Mouse (Mus musculus) forebrain, embryonic 13.5 days (tissue): ENCODE data around the gene Arhgef10l. TPM values are rescaled to one million over a fixed set of nuclear protein-coding genes. Genes with fewer than 3 reads are reported as not detected.

ENCODE experiments used
- ATAC-seq: fragments of 200-750 bp; cut with Nextera tagmentation; 2 replicates; pipeline ENCODE4 v1.8.0; 2017
- H3K27ac ChIP-seq: fragments of 300-500 bp; sonication (generic); 2 replicates; pipeline ENCODE4 v1.5.1; 2015; ENCODE audit warnings: inconsistent platforms, mild to moderate bottlenecking, moderate library complexity
- H3K27me3 ChIP-seq: fragments of 300-500 bp; sonication (generic); 2 replicates; pipeline ENCODE4 v1.6.1; 2015; ENCODE audit warnings: mild to moderate bottlenecking, inconsistent platforms
- H3K36me3 ChIP-seq: fragments of 300-500 bp; sonication (generic); 2 replicates; pipeline ENCODE4 v1.6.1; 2015; ENCODE audit warnings: mild to moderate bottlenecking, inconsistent platforms; ENCODE audit not compliant: poor library complexity, severe bottlenecking
- H3K4me1 ChIP-seq: fragments of 300-500 bp; sonication (generic); 2 replicates; pipeline ENCODE4 v1.6.1; 2015; ENCODE audit warnings: inconsistent platforms
- H3K4me2 ChIP-seq: fragments of 300-500 bp; sonication (generic); 2 replicates; pipeline ENCODE4 v1.6.1; 2015; ENCODE audit warnings: inconsistent platforms, mild to moderate bottlenecking, moderate library complexity
- H3K4me3 ChIP-seq: fragments of 300-500 bp; sonication (generic); 2 replicates; pipeline ENCODE4 v1.5.1; 2015; ENCODE audit warnings: mild to moderate bottlenecking, inconsistent platforms
- H3K9ac ChIP-seq: fragments of 300-500 bp; sonication (generic); 2 replicates; pipeline ENCODE4 v1.6.1; 2015; ENCODE audit warnings: mild to moderate bottlenecking, inconsistent platforms
- H3K9me3 ChIP-seq: fragments of 300-500 bp; sonication (generic); replicated peaks from 2 replicates; pipeline ENCODE4 v1.6.1; 2016; ENCODE audit warnings: inconsistent platforms
- WGBS: fragments of 180-500 bp; shearing (Covaris S2); methylation state at CpG from one replicate; pipeline ENCODE4 v1.1.7; 2015; 5-methylcytosine and 5-hydroxymethylcytosine counted together
- polyA plus RNA-seq: library from polyadenylated mRNA; unstranded; fragments of >200 nt; fragmentation: Nextera tagmentation; extraction: Ambion mirVana; gene quantifications from 2 replicates; pipeline ENCODE4 v1.2.1, GENCODE M21; 2015

The Arhgef10l gene
- polyA plus RNA-seq, 1 experiment from 2014 or later = 20.2 TPM

- ATAC-seq = no peak
- WGBS = 79% methylated on average over 4 of the region's 4 CpGs
These were observed 152.0 kb downstream of the Arhgef10l start for GRCm38 (mm10) chr4:140513797-140514196.

GRCm38 (mm10) chr4:140509856-140510255 lies 156.0 kb downstream of the Arhgef10l start:
- no peak overlapping the region for H3K9ac ChIP-seq
- peaks cover 31% of the 10 kb centered on the region for H3K36me3 ChIP-seq
- no peak overlapping the region for H3K4me2 ChIP-seq
- no peak overlapping the region for H3K4me3 ChIP-seq
- H3K27ac ChIP-seq = no peak overlapping the region
- no peaks in the 10 kb centered on the region for H3K27me3 ChIP-seq
- H3K4me1 ChIP-seq = peaks cover 38% of the 10 kb centered on the region
- no peaks in the 10 kb centered on the region for H3K9me3 ChIP-seq
- ATAC-seq = no peak

More at GRCm38 (mm10) chr4:140513797-140514196, 152.0 kb downstream of the Arhgef10l start:
- Histone ChIP-seq H3K9ac (no peak overlapping the region), H3K4me3 (no peak overlapping the region), H3K4me1 (peaks cover 6% of the 10 kb centered on the region; the same call in 1 of the 2 replicates), H3K27ac (no peak overlapping the region), H3K4me2 (no peak overlapping the region), H3K27me3 (no peaks in the 10 kb centered on the region), H3K9me3 (no peaks in the 10 kb centered on the region), H3K36me3 (peaks cover 57% of the 10 kb centered on the region)

- Histone ChIP-seq H3K9me3 (no peaks in the 10 kb centered on the region), H3K9ac (no peak overlapping the region), H3K4me3 (no peak overlapping the region), H3K4me1 (peaks cover 45% of the 10 kb centered on the region), H3K27ac (peak overlapping the region; percentile 72), H3K27me3 (no peaks in the 10 kb centered on the region), H3K4me2 (no peak overlapping the region), H3K36me3 (peaks cover 5% of the 10 kb centered on the region)
- ATAC-seq = peak; percentile 25; the same call in 1 of the 2 replicates
- WGBS = 36% methylated on average over 15 of the region's 15 CpGs
These were observed 158.6 kb downstream of the Arhgef10l start for GRCm38 (mm10) chr4:140507172-140507714.

- Histone ChIP-seq H3K4me3 (no peak overlapping the region), H3K27ac (peak overlapping the region; percentile 89), H3K4me1 (peaks cover 45% of the 10 kb centered on the region), H3K36me3 (no peaks in the 10 kb centered on the region), H3K9me3 (no peaks in the 10 kb centered on the region), H3K27me3 (no peaks in the 10 kb centered on the region), H3K4me2 (peak overlapping the region; percentile 25), H3K9ac (no peak overlapping the region)
- WGBS = 41% methylated on average over 3 of the region's 3 CpGs
- ATAC-seq = peak; percentile 56
These were observed 160.2 kb downstream of the Arhgef10l start for GRCm38 (mm10) chr4:140505608-140506002.

- Histone ChIP-seq H3K9ac (no peak overlapping the region; the same call in 1 of the 2 replicates), H3K27ac (peak overlapping the region; percentile 89), H3K9me3 (no peaks in the 10 kb centered on the region), H3K36me3 (no peaks in the 10 kb centered on the region), H3K27me3 (no peaks in the 10 kb centered on the region), H3K4me1 (peaks cover 45% of the 10 kb centered on the region), H3K4me2 (peak overlapping the region; percentile 25), H3K4me3 (no peak overlapping the region)
- ATAC-seq = peak; percentile 78
- WGBS = 20% methylated on average over 17 of the region's 19 CpGs
These were observed 160.7 kb downstream of the Arhgef10l start for GRCm38 (mm10) chr4:140504921-140505607.

GRCm38 (mm10) chr4:140504067-140504913 lies 161.5 kb downstream of the Arhgef10l start:
- Histone ChIP-seq H3K9ac (no peak overlapping the region), H3K4me3 (0 out of 2 replicates have a peak overlapping the region, but pooled peaks have one; percentile 6), H3K4me1 (peaks cover 45% of the 10 kb centered on the region), H3K27ac (peak overlapping the region; percentile 89), H3K9me3 (no peaks in the 10 kb centered on the region), H3K36me3 (no peaks in the 10 kb centered on the region), H3K27me3 (no peaks in the 10 kb centered on the region), H3K4me2 (peak overlapping the region; percentile 25)
- 9% methylated on average over 16 of the region's 16 CpGs for WGBS
- peak; percentile 67 for ATAC-seq

GRCm38 (mm10) chr4:140500766-140501165 lies 165.0 kb downstream of the Arhgef10l start:
- Histone ChIP-seq H3K36me3 (no peaks in the 10 kb centered on the region), H3K9ac (no peak overlapping the region), H3K9me3 (no peaks in the 10 kb centered on the region), H3K4me3 (no peak overlapping the region), H3K4me1 (peaks cover 23% of the 10 kb centered on the region), H3K27ac (no peak overlapping the region), H3K27me3 (no peaks in the 10 kb centered on the region), H3K4me2 (no peak overlapping the region)
- 65% methylated on average over 7 of the region's 7 CpGs for WGBS
- ATAC-seq = no peak

- H3K9ac ChIP-seq = no peak overlapping the region
- peaks cover 11% of the 10 kb centered on the region for H3K4me1 ChIP-seq
- H3K4me2 ChIP-seq = no peak overlapping the region
- 81% methylated on average over 6 of the region's 6 CpGs for WGBS
- no peaks in the 10 kb centered on the region for H3K9me3 ChIP-seq
- H3K36me3 ChIP-seq = no peaks in the 10 kb centered on the region
- H3K4me3 ChIP-seq = no peak overlapping the region
- H3K27ac ChIP-seq = no peak overlapping the region
- no peak for ATAC-seq
- no peaks in the 10 kb centered on the region for H3K27me3 ChIP-seq
These were observed 166.2 kb downstream of the Arhgef10l start for GRCm38 (mm10) chr4:140499571-140499970.

GRCm38 (mm10) chr4:140497169-140497568 lies 168.6 kb downstream of the Arhgef10l start:
- Histone ChIP-seq H3K9ac (no peak overlapping the region), H3K4me2 (no peak overlapping the region), H3K9me3 (no peaks in the 10 kb centered on the region), H3K4me1 (peaks cover under 1% of the 10 kb centered on the region; the same call in 1 of the 2 replicates), H3K27ac (no peak overlapping the region), H3K36me3 (no peaks in the 10 kb centered on the region), H3K27me3 (0 out of 2 replicates have a peak, but pooled peaks cover 3% of the 10 kb centered on the region), H3K4me3 (no peak overlapping the region)
- ATAC-seq = no peak
- 58% methylated on average over 20 of the region's 20 CpGs for WGBS

- H3K4me1 ChIP-seq = peaks cover 4% of the 10 kb centered on the region; the same call in 1 of the 2 replicates
- WGBS = 39% methylated on average over 5 of the region's 5 CpGs
These were observed 174.3 kb downstream of the Arhgef10l start for GRCm38 (mm10) chr4:140491555-140491954.

GRCm38 (mm10) chr4:140485442-140485841 lies 180.4 kb downstream of the Arhgef10l start:
- Histone ChIP-seq H3K9me3 (no peaks in the 10 kb centered on the region), H3K27me3 (no peaks in the 10 kb centered on the region), H3K27ac (no peak overlapping the region), H3K4me3 (no peak overlapping the region), H3K4me2 (no peak overlapping the region), H3K9ac (no peak overlapping the region), H3K4me1 (peaks cover 3% of the 10 kb centered on the region), H3K36me3 (no peaks in the 10 kb centered on the region)
- 78% methylated on average over 12 of the region's 12 CpGs for WGBS
- ATAC-seq = no peak

More at GRCm38 (mm10) chr4:140491555-140491954, 174.3 kb downstream of the Arhgef10l start:
- H3K9me3 ChIP-seq = no peaks in the 10 kb centered on the region
- ATAC-seq = 0 out of 2 replicates have a peak, but pooled peaks have one; percentile 24
- no peak overlapping the region for H3K27ac ChIP-seq
- H3K27me3 ChIP-seq = 0 out of 2 replicates have a peak, but pooled peaks cover 3% of the 10 kb centered on the region
- no peak overlapping the region for H3K4me2 ChIP-seq
- no peak overlapping the region for H3K9ac ChIP-seq
- no peak overlapping the region for H3K4me3 ChIP-seq
- no peaks in the 10 kb centered on the region for H3K36me3 ChIP-seq

GRCm38 (mm10) chr4:140483134-140483533 lies 182.7 kb downstream of the Arhgef10l start:
- H3K27me3 ChIP-seq = no peaks in the 10 kb centered on the region
- H3K4me2 ChIP-seq = no peak overlapping the region
- H3K27ac ChIP-seq = no peak overlapping the region
- H3K9me3 ChIP-seq = no peaks in the 10 kb centered on the region
- ATAC-seq = no peak
- H3K9ac ChIP-seq = no peak overlapping the region
- WGBS = 78% methylated on average over 11 of the region's 11 CpGs
- H3K36me3 ChIP-seq = no peaks in the 10 kb centered on the region
- no peak overlapping the region for H3K4me3 ChIP-seq
- peaks cover 16% of the 10 kb centered on the region for H3K4me1 ChIP-seq
